Mouse (Mus musculus): Measurements from ENCODE around the gene Maml3. TPM values are rescaled to one million over a fixed set of nuclear protein-coding genes. Genes with fewer than 3 reads are reported as not detected.
A peak's percentile ranks its signal among the peaks of the same experiment; 100 is the strongest.

The Maml3 gene
- polyA plus RNA-seq, 1 experiment from 2014 or later = 5.1 TPM

- Histone ChIP-seq H3K36me3 (no peaks in the 10 kb centered on the region), H3K9me3 (0 out of 2 replicates have a peak, but pooled peaks cover 3% of the 10 kb centered on the region), H3K27me3 (no peaks in the 10 kb centered on the region), H3K27ac (no peak overlapping the region), H3K4me1 (no peaks in the 10 kb centered on the region), H3K9ac (no peak overlapping the region), H3K4me2 (no peak overlapping the region), H3K4me3 (no peak overlapping the region)
- WGBS = 91% methylated on average over 5 of the region's 5 CpGs
- no peak for ATAC-seq (ENCODE audit: insufficient number of reproducible peaks, low FRiP score, low TSS enrichment, low read depth)
Observed at GRCm38 (mm10) chr3:51757032-51757431, 347.8 kb downstream of the Maml3 start.

- Histone ChIP-seq H3K36me3 (no peaks in the 10 kb centered on the region), H3K4me2 (no peak overlapping the region), H3K4me3 (no peak overlapping the region), H3K4me1 (peaks cover 1% of the 10 kb centered on the region; the same call in 1 of the 2 replicates), H3K9me3 (0 out of 2 replicates have a peak, but pooled peaks cover 3% of the 10 kb centered on the region), H3K27ac (no peak overlapping the region), H3K27me3 (no peaks in the 10 kb centered on the region), H3K9ac (no peak overlapping the region)
- WGBS = 67% methylated on average over 5 of the region's 5 CpGs
- no peak for ATAC-seq (ENCODE audit: insufficient number of reproducible peaks, low FRiP score, low TSS enrichment, low read depth)
Observed at GRCm38 (mm10) chr3:51756283-51756682, 348.6 kb downstream of the Maml3 start.

GRCm38 (mm10) chr3:51753262-51753661 is 351.6 kb downstream of the Maml3 start:
- WGBS = 73% methylated on average over 5 of the region's 5 CpGs
- H3K27me3 ChIP-seq = no peaks in the 10 kb centered on the region

GRCm38 (mm10) chr3:51751440-51751839 is 353.4 kb downstream of the Maml3 start:
- 80% methylated on average over 12 of the region's 12 CpGs for WGBS
- Histone ChIP-seq H3K4me3 (no peak overlapping the region), H3K9me3 (no peaks in the 10 kb centered on the region), H3K9ac (no peak overlapping the region), H3K4me1 (peaks cover 24% of the 10 kb centered on the region), H3K27ac (no peak overlapping the region; the same call in 1 of the 2 replicates), H3K36me3 (no peaks in the 10 kb centered on the region), H3K27me3 (no peaks in the 10 kb centered on the region), H3K4me2 (no peak overlapping the region)
- 0 out of 2 replicates have a peak, but pooled peaks have one; percentile 23 for ATAC-seq (ENCODE audit: insufficient number of reproducible peaks, low FRiP score, low TSS enrichment, low read depth)

More at GRCm38 (mm10) chr3:51753262-51753661, 351.6 kb downstream of the Maml3 start:
- ATAC-seq (ENCODE audit: insufficient number of reproducible peaks, low FRiP score, low TSS enrichment, low read depth) = no peak
- no peaks in the 10 kb centered on the region for H3K36me3 ChIP-seq
- H3K4me2 ChIP-seq = no peak overlapping the region
- peaks cover 24% of the 10 kb centered on the region for H3K4me1 ChIP-seq
- H3K9ac ChIP-seq = no peak overlapping the region
- no peak overlapping the region for H3K27ac ChIP-seq
- 0 out of 2 replicates have a peak, but pooled peaks cover 3% of the 10 kb centered on the region for H3K9me3 ChIP-seq
- no peak overlapping the region for H3K4me3 ChIP-seq

GRCm38 (mm10) chr3:51749812-51750481 is 354.9 kb downstream of the Maml3 start:
- H3K9me3 ChIP-seq = no peaks in the 10 kb centered on the region
- H3K27me3 ChIP-seq = no peaks in the 10 kb centered on the region
- no peak overlapping the region for H3K4me2 ChIP-seq
- H3K27ac ChIP-seq = peak overlapping the region; percentile 71
- WGBS = 30% methylated on average over 8 of the region's 8 CpGs
- peak; percentile 48; the same call in 1 of the 2 replicates for ATAC-seq (ENCODE audit: insufficient number of reproducible peaks, low FRiP score, low TSS enrichment, low read depth)
- H3K36me3 ChIP-seq = no peaks in the 10 kb centered on the region
- no peak overlapping the region for H3K4me3 ChIP-seq
- peaks cover 24% of the 10 kb centered on the region for H3K4me1 ChIP-seq
- H3K9ac ChIP-seq = no peak overlapping the region

- Histone ChIP-seq H3K27me3 (no peaks in the 10 kb centered on the region), H3K4me1 (peaks cover 28% of the 10 kb centered on the region), H3K36me3 (no peaks in the 10 kb centered on the region), H3K4me2 (no peak overlapping the region), H3K9me3 (no peaks in the 10 kb centered on the region), H3K27ac (peak overlapping the region; percentile 71), H3K4me3 (no peak overlapping the region), H3K9ac (no peak overlapping the region)
- no peak for ATAC-seq (ENCODE audit: insufficient number of reproducible peaks, low FRiP score, low TSS enrichment, low read depth)
- WGBS = 43% methylated on average over 7 of the region's 7 CpGs
Observed at GRCm38 (mm10) chr3:51749421-51749811, 355.5 kb downstream of the Maml3 start.

GRCm38 (mm10) chr3:51748436-51749376 is 356.2 kb downstream of the Maml3 start:
- Histone ChIP-seq H3K4me1 (peaks cover 28% of the 10 kb centered on the region), H3K36me3 (no peaks in the 10 kb centered on the region), H3K9ac (no peak overlapping the region), H3K27ac (peak overlapping the region; percentile 71; the same call in 1 of the 2 replicates), H3K9me3 (no peaks in the 10 kb centered on the region), H3K4me2 (no peak overlapping the region), H3K27me3 (no peaks in the 10 kb centered on the region), H3K4me3 (no peak overlapping the region)
- WGBS = 73% methylated on average over 17 of the region's 17 CpGs
- ATAC-seq (ENCODE audit: insufficient number of reproducible peaks, low FRiP score, low TSS enrichment, low read depth) = no peak

DNA sequence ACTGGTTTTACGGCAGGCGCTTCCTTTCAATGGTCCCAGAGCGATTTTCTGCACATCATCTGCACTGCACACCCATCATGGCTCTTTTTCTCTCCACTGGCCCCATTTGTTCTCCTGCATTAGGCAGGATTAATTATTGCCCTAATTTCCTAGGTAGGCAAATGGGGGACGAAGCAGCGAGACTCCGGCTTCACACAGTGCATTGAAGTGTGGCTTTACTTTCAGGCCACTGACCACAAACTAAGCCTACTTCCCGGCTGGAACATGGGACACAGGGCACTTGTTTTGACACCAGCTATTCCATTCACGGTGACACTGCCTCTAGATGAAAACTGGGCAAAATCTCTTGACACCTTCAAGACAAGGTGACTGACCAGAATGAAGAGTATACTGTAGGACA is 358.1 kb downstream of the Maml3 start:
- Histone ChIP-seq H3K36me3 (no peaks in the 10 kb centered on the region), H3K4me3 (no peak overlapping the region), H3K27me3 (no peaks in the 10 kb centered on the region), H3K4me1 (peaks cover 30% of the 10 kb centered on the region), H3K27ac (no peak overlapping the region), H3K9ac (no peak overlapping the region), H3K4me2 (no peak overlapping the region), H3K9me3 (no peaks in the 10 kb centered on the region)
- WGBS = 86% methylated on average over 8 of the region's 8 CpGs
- no peak for ATAC-seq (ENCODE audit: insufficient number of reproducible peaks, low FRiP score, low TSS enrichment, low read depth)

- peaks cover 35% of the 10 kb centered on the region for H3K4me1 ChIP-seq
- WGBS = 81% methylated on average over 8 of the region's 8 CpGs
- H3K4me3 ChIP-seq = no peak overlapping the region
- H3K9me3 ChIP-seq = no peaks in the 10 kb centered on the region
- no peaks in the 10 kb centered on the region for H3K27me3 ChIP-seq
- no peak overlapping the region for H3K4me2 ChIP-seq
- no peak overlapping the region for H3K9ac ChIP-seq
- H3K27ac ChIP-seq = no peak overlapping the region
- H3K36me3 ChIP-seq = no peaks in the 10 kb centered on the region
- no peak for ATAC-seq (ENCODE audit: insufficient number of reproducible peaks, low FRiP score, low TSS enrichment, low read depth)
Observed at GRCm38 (mm10) chr3:51745162-51745561, 359.7 kb downstream of the Maml3 start.

- Histone ChIP-seq H3K4me3 (no peak overlapping the region), H3K27me3 (no peaks in the 10 kb centered on the region), H3K9me3 (no peaks in the 10 kb centered on the region), H3K4me1 (peaks cover 29% of the 10 kb centered on the region), H3K36me3 (no peaks in the 10 kb centered on the region), H3K9ac (no peak overlapping the region), H3K27ac (no peak overlapping the region), H3K4me2 (no peak overlapping the region)
- ATAC-seq (ENCODE audit: insufficient number of reproducible peaks, low FRiP score, low TSS enrichment, low read depth) = no peak
- 66% methylated on average over 4 of the region's 4 CpGs for WGBS
Observed at GRCm38 (mm10) chr3:51744339-51744759, 360.5 kb downstream of the Maml3 start.

- no peak for ATAC-seq (ENCODE audit: insufficient number of reproducible peaks, low FRiP score, low TSS enrichment, low read depth)
Observed at GRCm38 (mm10) chr3:51742405-51742804, 362.5 kb downstream of the Maml3 start.

DNA sequence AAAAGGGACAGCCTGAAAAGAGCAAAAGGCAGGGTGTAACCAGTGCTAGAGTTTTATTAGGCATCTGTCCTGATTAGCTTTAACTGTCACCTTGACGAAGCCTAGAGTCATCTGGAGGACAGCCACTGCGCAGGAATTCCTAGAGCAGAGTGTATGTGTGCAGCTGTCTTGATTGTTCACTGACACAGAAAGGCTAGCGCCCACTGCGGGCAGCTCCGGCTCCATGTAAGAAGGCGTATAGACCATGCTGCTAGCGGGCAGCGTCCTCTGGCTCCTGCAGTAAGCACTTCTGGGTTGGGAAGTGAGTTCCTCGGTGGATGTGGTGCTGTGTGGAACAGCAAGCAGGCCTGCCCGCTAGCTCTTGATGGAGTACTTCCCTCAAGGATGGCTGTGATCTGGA is 363.1 kb downstream of the Maml3 start:
- Histone ChIP-seq H3K27me3 (0 out of 2 replicates have a peak, but pooled peaks cover 3% of the 10 kb centered on the region), H3K4me2 (no peak overlapping the region), H3K4me3 (no peak overlapping the region), H3K9ac (no peak overlapping the region), H3K9me3 (no peaks in the 10 kb centered on the region), H3K36me3 (no peaks in the 10 kb centered on the region), H3K27ac (no peak overlapping the region), H3K4me1 (peaks cover 27% of the 10 kb centered on the region)
- WGBS = 48% methylated on average over 10 of the region's 10 CpGs
- peak; percentile 48; the same call in 1 of the 2 replicates for ATAC-seq (ENCODE audit: insufficient number of reproducible peaks, low FRiP score, low TSS enrichment, low read depth)

More at GRCm38 (mm10) chr3:51742405-51742804, 362.5 kb downstream of the Maml3 start:
- no peaks in the 10 kb centered on the region for H3K9me3 ChIP-seq
- peaks cover 27% of the 10 kb centered on the region for H3K4me1 ChIP-seq
- no peak overlapping the region for H3K9ac ChIP-seq
- H3K4me3 ChIP-seq = no peak overlapping the region
- 88% methylated on average over 6 of the region's 6 CpGs for WGBS
- no peaks in the 10 kb centered on the region for H3K36me3 ChIP-seq
- H3K4me2 ChIP-seq = no peak overlapping the region
- no peaks in the 10 kb centered on the region for H3K27me3 ChIP-seq
- no peak overlapping the region for H3K27ac ChIP-seq
